Mouse (Mus musculus) MEL (cell line): ENCODE measurements at regions not wholly inside any gene's neighbourhood (a gene's known extent, or its start where the extent isn't known, plus 50 kb on each side); places are given as distances from the start of the nearest gene placed in this dataset.

Experiments used
- CTCF ChIP-seq, 3 experiments: IDR thresholded peaks in 2 of 3; conservative IDR thresholded peaks in 1 of 3; 2 replicates each; pipeline ENCODE4 v1.5.1; 2011 to 2012; ENCODE audit warnings: low read length in 3 of 3, low read depth in 2 of 3, mild to moderate bottlenecking in 2 of 3, improper control_type of control experiment in 1 of 3, inconsistent platforms in 1 of 3, mixed read lengths in 1 of 3, moderate library complexity in 1 of 3; ENCODE audit not compliant: control insufficient read depth in 1 of 3, insufficient read depth in 1 of 3, poor library complexity in 1 of 3, severe bottlenecking in 1 of 3
- E2F4 ChIP-seq: IDR thresholded peaks from 2 replicates; pipeline ENCODE4 v1.6.1; 2011; ENCODE audit warnings: low read depth, low read length, improper control_type of control experiment, borderline replicate concordance
- EP300 ChIP-seq, 2 experiments: IDR thresholded peaks; 2 replicates each; pipeline ENCODE4 v1.6.1; 2011; ENCODE audit warnings: improper control_type of control experiment in 2 of 2, low read length in 2 of 2, low read depth in 1 of 2, mild to moderate bottlenecking in 1 of 2
- GATA1 ChIP-seq: IDR thresholded peaks from 2 replicates; pipeline ENCODE4 v1.6.1; 2011; ENCODE audit warnings: low read depth, low read length, improper control_type of control experiment
- KAT2A ChIP-seq: conservative IDR thresholded peaks from 2 replicates; pipeline ENCODE4 v1.6.1; 2012; ENCODE audit warnings: low read depth, low read length, improper control_type of control experiment, inconsistent platforms
- MEF2A ChIP-seq: IDR thresholded peaks from 2 replicates; pipeline ENCODE4 v1.6.1; 2014; ENCODE audit warnings: low read depth, mild to moderate bottlenecking, inconsistent platforms, low read length, improper control_type of control experiment; ENCODE audit not compliant: poor library complexity, insufficient replicate concordance, severe bottlenecking; ENCODE audit errors: extremely low read depth
- POLR2A ChIP-seq, 2 experiments: IDR thresholded peaks; 2 replicates each; pipeline ENCODE4 v1.6.1; 2011 to 2012; ENCODE audit warnings: low read length in 2 of 2, mild to moderate bottlenecking in 2 of 2, control low read depth in 1 of 2, improper control_type of control experiment in 1 of 2, low read depth in 1 of 2, moderate library complexity in 1 of 2; ENCODE audit not compliant: control insufficient read depth in 1 of 2, insufficient read depth in 1 of 2, poor library complexity in 1 of 2
- POLR2AphosphoS2 ChIP-seq: IDR thresholded peaks from 2 replicates; pipeline ENCODE4 v1.6.1; 2011; ENCODE audit warnings: low read length, improper control_type of control experiment
- RAD21 ChIP-seq: IDR thresholded peaks from 2 replicates; pipeline ENCODE4 v1.6.1; 2011; ENCODE audit warnings: mild to moderate bottlenecking, low read depth, low read length, improper control_type of control experiment
- TAL1 ChIP-seq: IDR thresholded peaks from 2 replicates; pipeline ENCODE4 v1.6.1; 2012; ENCODE audit warnings: mild to moderate bottlenecking, inconsistent platforms, low read length, moderate library complexity, mixed read lengths
- TBP ChIP-seq: IDR thresholded peaks from 2 replicates; pipeline ENCODE4 v1.8.0; 2011; ENCODE audit warnings: low read depth, low read length, improper control_type of control experiment
- TCF12 ChIP-seq: IDR thresholded peaks from 2 replicates; pipeline ENCODE4 v1.6.1; 2014; ENCODE audit warnings: low read depth, mild to moderate bottlenecking, inconsistent platforms, low read length, improper control_type of control experiment, moderate library complexity
- USF1 ChIP-seq: IDR thresholded peaks from 2 replicates; pipeline ENCODE4 v1.6.1; 2014; ENCODE audit warnings: low read depth, mild to moderate bottlenecking, inconsistent platforms, low read length, improper control_type of control experiment, moderate library complexity
- USF2 ChIP-seq, 2 experiments: IDR thresholded peaks; 2 replicates each; pipeline ENCODE4 v1.6.1; 2011 to 2012; ENCODE audit warnings: improper control_type of control experiment in 2 of 2, low read length in 2 of 2, borderline replicate concordance in 1 of 2, inconsistent platforms in 1 of 2, low read depth in 1 of 2, mild to moderate bottlenecking in 1 of 2; ENCODE audit not compliant: insufficient read depth in 1 of 2

DNA sequence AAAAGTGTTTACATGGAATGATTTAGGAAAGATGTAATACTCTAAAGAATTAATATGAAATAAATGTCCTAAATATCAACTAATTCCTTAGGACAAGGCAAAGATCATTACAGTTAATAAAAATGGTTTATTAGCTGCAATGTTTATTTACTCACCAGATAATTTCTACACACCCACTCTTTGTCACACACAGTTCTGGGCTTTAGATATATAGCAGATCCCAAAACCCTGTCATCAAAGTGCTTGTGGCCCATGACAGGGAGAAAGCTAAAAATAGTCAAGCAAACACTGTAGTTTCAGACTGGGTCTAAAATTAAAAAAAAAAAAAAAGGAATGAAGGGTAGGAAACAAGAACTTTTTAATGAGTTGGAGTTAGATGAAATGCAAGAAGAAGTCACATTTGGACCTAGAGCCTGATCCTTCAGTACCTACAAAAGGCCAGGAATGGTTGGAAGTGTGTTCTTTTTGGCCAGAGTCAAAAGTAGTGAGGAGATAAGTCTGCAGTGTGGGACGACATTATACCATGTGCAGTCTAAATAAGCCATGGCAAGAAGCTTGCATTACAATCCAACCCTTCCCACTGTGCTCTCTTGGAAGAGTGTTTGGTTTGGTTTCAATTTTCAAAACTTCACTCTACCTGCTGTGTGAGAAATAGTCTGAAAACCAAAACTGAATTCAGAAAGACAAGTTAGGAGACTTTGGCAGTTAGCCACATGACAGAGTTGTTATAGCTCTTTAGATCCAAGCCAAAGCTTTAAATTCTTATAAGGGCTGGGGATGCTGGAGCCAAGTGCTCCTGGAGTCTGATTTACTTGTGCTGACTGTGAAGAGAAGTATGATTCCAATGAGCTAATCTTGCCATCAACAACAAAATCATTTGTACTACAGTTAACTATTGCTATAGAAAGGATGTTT is 266.5 kb upstream of the Irak1bp1 start:
- TF ChIP-seq GATA1: no peak
- TF ChIP-seq EP300 (IDR thresholded peaks at IDR 0.05; ENCODE audit: low read depth in 1 of 2, low read length in 2 of 2): no peak
- no peak for TF ChIP-seq CTCF (IDR thresholded peaks at IDR 0.05 in 2 of 3, conservative IDR thresholded peaks at IDR 0.05 in 1 of 3; ENCODE audit: control insufficient read depth in 1 of 3, insufficient read depth in 1 of 3, low read depth in 2 of 3, low read length in 3 of 3, poor library complexity in 1 of 3, severe bottlenecking in 1 of 3)
- no peak for TF ChIP-seq USF1
- no peak for TF ChIP-seq RAD21
- no peak for TF ChIP-seq POLR2A (IDR thresholded peaks at IDR 0.05; ENCODE audit: control insufficient read depth in 1 of 2, insufficient read depth in 1 of 2, low read depth in 1 of 2, low read length in 2 of 2, poor library complexity in 1 of 2)
- TF ChIP-seq USF2 (IDR thresholded peaks at IDR 0.05; ENCODE audit: borderline replicate concordance in 1 of 2, insufficient read depth in 1 of 2, low read depth in 1 of 2, low read length in 2 of 2): no peak
- TF ChIP-seq POLR2AphosphoS2: no peak
- TF ChIP-seq MEF2A: no peak
- TF ChIP-seq E2F4: no peak
- TF ChIP-seq TBP: no peak
- no peak for TF ChIP-seq TCF12
- no peak for TF ChIP-seq KAT2A
- TF ChIP-seq TAL1: no peak
